Mouse (Mus musculus): ENCODE results near the gene Coq8a. TPM values are rescaled to one million over a fixed set of nuclear protein-coding genes. Genes with fewer than 3 reads are reported as not detected.
A peak's percentile ranks its signal among the peaks of the same experiment; 100 is the strongest.

Gene Coq8a
- total RNA-seq, 2 experiments from 2014 or later: 498 to 743 TPM

- no peak for DNase-seq
- intact Hi-C loops (cut with DNase I; ENCODE audit: low total_unique reads): no loop called here
Measured at GRCm38 (mm10) chr1:180181304-180181965, 18.0 kb downstream of the Coq8a start.

- no peak for DNase-seq
- intact Hi-C loops (cut with DNase I; ENCODE audit: low total_unique reads): no loop called here
Measured at GRCm38 (mm10) chr1:180179840-180180239, 19.6 kb downstream of the Coq8a start.

- intact Hi-C loops (cut with DNase I; ENCODE audit: low total_unique reads): no loop called here
- DNase-seq: no peak
Measured at GRCm38 (mm10) chr1:180179100-180179499, 20.3 kb downstream of the Coq8a start.

- DNase-seq: no peak
- intact Hi-C loops (cut with DNase I; ENCODE audit: low total_unique reads): no loop called here
Measured at GRCm38 (mm10) chr1:180178340-180178739, 21.1 kb downstream of the Coq8a start.

GRCm38 (mm10) chr1:180176784-180177183 lies 22.6 kb downstream of the Coq8a start:
- DNase-seq: no peak

GRCm38 (mm10) chr1:180175635-180176034 lies 23.8 kb downstream of the Coq8a start:
- intact Hi-C loops (cut with DNase I; ENCODE audit: low total_unique reads): loop anchor here (2.0 kb wide), 1 partner anchor 37 kb away; no protein-coding TSS in a partner anchor

More at GRCm38 (mm10) chr1:180176784-180177183, 22.6 kb downstream of the Coq8a start:
- intact Hi-C loops (cut with DNase I; ENCODE audit: low total_unique reads): loop anchor here (2.0 kb wide), 1 partner anchor 36 kb away; no protein-coding TSS in a partner anchor

GRCm38 (mm10) chr1:180175167-180175566 lies 24.2 kb downstream of the Coq8a start:
- no peak for DNase-seq
- intact Hi-C loops (cut with DNase I; ENCODE audit: low total_unique reads): no loop called here

More at GRCm38 (mm10) chr1:180175635-180176034, 23.8 kb downstream of the Coq8a start:
- no peak for DNase-seq

- no peak for DNase-seq
- intact Hi-C loops (cut with DNase I; ENCODE audit: low total_unique reads): no loop called here
Measured at GRCm38 (mm10) chr1:180174718-180175117, 24.7 kb downstream of the Coq8a start.

GRCm38 (mm10) chr1:180173017-180173416 lies 26.4 kb downstream of the Coq8a start:
- intact Hi-C loops (cut with DNase I; ENCODE audit: low total_unique reads): no loop called here

GRCm38 (mm10) chr1:180172600-180172999 lies 26.8 kb downstream of the Coq8a start:
- intact Hi-C loops (cut with DNase I; ENCODE audit: low total_unique reads): no loop called here
- no peak for DNase-seq

More at GRCm38 (mm10) chr1:180173017-180173416, 26.4 kb downstream of the Coq8a start:
- no peak for DNase-seq

GRCm38 (mm10) chr1:180171883-180172282 lies 27.5 kb downstream of the Coq8a start:
- peak; percentile 59 for DNase-seq
- intact Hi-C loops (cut with DNase I; ENCODE audit: low total_unique reads): no loop called here

GRCm38 (mm10) chr1:180170071-180170470 lies 29.3 kb downstream of the Coq8a start:
- intact Hi-C loops (cut with DNase I; ENCODE audit: low total_unique reads): no loop called here
- DNase-seq: no peak

GRCm38 (mm10) chr1:180169161-180169560 lies 30.2 kb downstream of the Coq8a start:
- intact Hi-C loops (cut with DNase I; ENCODE audit: low total_unique reads): no loop called here
- DNase-seq: no peak

- no peak for DNase-seq
- intact Hi-C loops (cut with DNase I; ENCODE audit: low total_unique reads): no loop called here
Measured at GRCm38 (mm10) chr1:180168294-180168693, 31.1 kb downstream of the Coq8a start.

- intact Hi-C loops (cut with DNase I; ENCODE audit: low total_unique reads): no loop called here
- DNase-seq: no peak
Measured at GRCm38 (mm10) chr1:180166533-180166932, 32.9 kb downstream of the Coq8a start.

GRCm38 (mm10) chr1:180162986-180163385 lies 36.4 kb downstream of the Coq8a start:
- intact Hi-C loops (cut with DNase I; ENCODE audit: low total_unique reads): no loop called here
- no peak for DNase-seq

- no peak for DNase-seq
Measured at GRCm38 (mm10) chr1:180161566-180162355, 37.6 kb downstream of the Coq8a start.

GRCm38 (mm10) chr1:180161160-180161559 lies 38.2 kb downstream of the Coq8a start:
- intact Hi-C loops (cut with DNase I; ENCODE audit: low total_unique reads): no loop called here
- DNase-seq: no peak

More at GRCm38 (mm10) chr1:180161566-180162355, 37.6 kb downstream of the Coq8a start:
- intact Hi-C loops (cut with DNase I; ENCODE audit: low total_unique reads): no loop called here

- intact Hi-C loops (cut with DNase I; ENCODE audit: low total_unique reads): no loop called here
- no peak for DNase-seq
Measured at GRCm38 (mm10) chr1:180160545-180160944, 38.9 kb downstream of the Coq8a start.

- intact Hi-C loops (cut with DNase I; ENCODE audit: low total_unique reads): no loop called here
- DNase-seq: no peak
Measured at GRCm38 (mm10) chr1:180158648-180159047, 40.8 kb downstream of the Coq8a start.

- DNase-seq: no peak
- intact Hi-C loops (cut with DNase I; ENCODE audit: low total_unique reads): no loop called here
Measured at GRCm38 (mm10) chr1:180151191-180151590, 48.2 kb downstream of the Coq8a start.

Measured in gastrocnemius, postnatal 14 days (tissue).